Mouse (Mus musculus): ENCODE measurements around the gene Glod4. TPM values are rescaled to one million over a fixed set of nuclear protein-coding genes. Genes with fewer than 3 reads are reported as not detected.

The Glod4 gene
- polyA plus RNA-seq, 1 experiment from 2014 or later = 141 TPM

- Histone ChIP-seq H3K27ac (replicated peaks; ENCODE audit: low read depth, low read length) (no peak overlapping the region), H3K9ac (replicated peaks; ENCODE audit: low read length) (no peak overlapping the region), H3K36me3 (ENCODE audit: control insufficient read depth, insufficient read depth, low read length) (peaks cover 63% of the 10 kb centered on the region), H3K4me3 (replicated peaks; ENCODE audit: low read depth, low read length) (no peak overlapping the region), H3K27me3 (ENCODE audit: control insufficient read depth, insufficient read depth, low read length) (no peaks in the 10 kb centered on the region), H3K4me2 (ENCODE audit: low read length) (no peak overlapping the region), H3K4me1 (ENCODE audit: control insufficient read depth, insufficient read depth, low read length) (no peaks in the 10 kb centered on the region), H3K9me3 (ENCODE audit: control insufficient read depth, low read length) (no peaks in the 10 kb centered on the region)
- ATAC-seq (ENCODE audit: low FRiP score, low TSS enrichment) = no peak
- 89% methylated on average over 7 of the region's 7 CpGs for WGBS
- no peak for DNase-seq
Observed at GRCm38 (mm10) chr11:76135641-76136437, 107.7 kb downstream of the Glod4 start.

- no peak overlapping the region for H3K4me2 ChIP-seq (ENCODE audit: low read length)
- DNase-seq = no peak
- H3K36me3 ChIP-seq (ENCODE audit: control insufficient read depth, insufficient read depth, low read length) = peaks cover 51% of the 10 kb centered on the region
- no peak overlapping the region for H3K27ac ChIP-seq (replicated peaks; ENCODE audit: low read depth, low read length)
- no peak overlapping the region for H3K4me3 ChIP-seq (replicated peaks; ENCODE audit: low read depth, low read length)
- WGBS = 91% methylated on average over 5 of the region's 5 CpGs
- H3K9me3 ChIP-seq (ENCODE audit: control insufficient read depth, low read length) = no peaks in the 10 kb centered on the region
- H3K27me3 ChIP-seq (ENCODE audit: control insufficient read depth, insufficient read depth, low read length) = no peaks in the 10 kb centered on the region
- H3K4me1 ChIP-seq (ENCODE audit: control insufficient read depth, insufficient read depth, low read length) = no peaks in the 10 kb centered on the region
- ATAC-seq (ENCODE audit: low FRiP score, low TSS enrichment) = no peak
- H3K9ac ChIP-seq (replicated peaks; ENCODE audit: low read length) = no peak overlapping the region
Observed at GRCm38 (mm10) chr11:76130859-76131258, 112.7 kb downstream of the Glod4 start.

GRCm38 (mm10) chr11:76125386-76125785 is 118.1 kb downstream of the Glod4 start:
- H3K36me3 ChIP-seq (ENCODE audit: control insufficient read depth, insufficient read depth, low read length) = peaks cover 50% of the 10 kb centered on the region
- no peaks in the 10 kb centered on the region for H3K27me3 ChIP-seq (ENCODE audit: control insufficient read depth, insufficient read depth, low read length)

GRCm38 (mm10) chr11:76123517-76123916 is 120.0 kb downstream of the Glod4 start:
- no peak for DNase-seq
- WGBS = 92% methylated on average over 1 of the region's 1 CpGs
- no peak overlapping the region for H3K27ac ChIP-seq (replicated peaks; ENCODE audit: low read depth, low read length)
- H3K9me3 ChIP-seq (ENCODE audit: control insufficient read depth, low read length) = no peaks in the 10 kb centered on the region
- no peak overlapping the region for H3K9ac ChIP-seq (replicated peaks; ENCODE audit: low read length)
- H3K4me1 ChIP-seq (ENCODE audit: control insufficient read depth, insufficient read depth, low read length) = no peaks in the 10 kb centered on the region
- ATAC-seq (ENCODE audit: low FRiP score, low TSS enrichment) = no peak
- H3K36me3 ChIP-seq (ENCODE audit: control insufficient read depth, insufficient read depth, low read length) = peaks cover 56% of the 10 kb centered on the region
- no peak overlapping the region for H3K4me2 ChIP-seq (ENCODE audit: low read length)
- H3K27me3 ChIP-seq (ENCODE audit: control insufficient read depth, insufficient read depth, low read length) = no peaks in the 10 kb centered on the region
- no peak overlapping the region for H3K4me3 ChIP-seq (replicated peaks; ENCODE audit: low read depth, low read length)

More at GRCm38 (mm10) chr11:76125386-76125785, 118.1 kb downstream of the Glod4 start:
- DNase-seq = no peak
- no peak overlapping the region for H3K9ac ChIP-seq (replicated peaks; ENCODE audit: low read length)
- no peak for ATAC-seq (ENCODE audit: low FRiP score, low TSS enrichment)
- H3K4me2 ChIP-seq (ENCODE audit: low read length) = no peak overlapping the region
- no peaks in the 10 kb centered on the region for H3K9me3 ChIP-seq (ENCODE audit: control insufficient read depth, low read length)
- no peak overlapping the region for H3K4me3 ChIP-seq (replicated peaks; ENCODE audit: low read depth, low read length)
- H3K4me1 ChIP-seq (ENCODE audit: control insufficient read depth, insufficient read depth, low read length) = no peaks in the 10 kb centered on the region
- 90% methylated on average over 8 of the region's 8 CpGs for WGBS
- no peak overlapping the region for H3K27ac ChIP-seq (replicated peaks; ENCODE audit: low read depth, low read length)

GRCm38 (mm10) chr11:76122571-76122970 is 121.0 kb downstream of the Glod4 start:
- H3K4me3 ChIP-seq (replicated peaks; ENCODE audit: low read depth, low read length) = no peak overlapping the region
- no peak for ATAC-seq (ENCODE audit: low FRiP score, low TSS enrichment)
- no peak overlapping the region for H3K9ac ChIP-seq (replicated peaks; ENCODE audit: low read length)
- no peaks in the 10 kb centered on the region for H3K9me3 ChIP-seq (ENCODE audit: control insufficient read depth, low read length)
- DNase-seq = no peak
- no peaks in the 10 kb centered on the region for H3K27me3 ChIP-seq (ENCODE audit: control insufficient read depth, insufficient read depth, low read length)
- peaks cover 65% of the 10 kb centered on the region for H3K36me3 ChIP-seq (ENCODE audit: control insufficient read depth, insufficient read depth, low read length)
- WGBS = 97% methylated on average over 2 of the region's 2 CpGs
- H3K4me2 ChIP-seq (ENCODE audit: low read length) = no peak overlapping the region
- no peak overlapping the region for H3K27ac ChIP-seq (replicated peaks; ENCODE audit: low read depth, low read length)
- H3K4me1 ChIP-seq (ENCODE audit: control insufficient read depth, insufficient read depth, low read length) = no peaks in the 10 kb centered on the region

- ATAC-seq (ENCODE audit: low FRiP score, low TSS enrichment) (no peak), DNase-seq (no peak)
- Histone ChIP-seq H3K9me3 (ENCODE audit: control insufficient read depth, low read length) (no peaks in the 10 kb centered on the region), H3K27me3 (ENCODE audit: control insufficient read depth, insufficient read depth, low read length) (no peaks in the 10 kb centered on the region), H3K4me3 (replicated peaks; ENCODE audit: low read depth, low read length) (no peak overlapping the region), H3K4me1 (ENCODE audit: control insufficient read depth, insufficient read depth, low read length) (no peaks in the 10 kb centered on the region), H3K9ac (replicated peaks; ENCODE audit: low read length) (no peak overlapping the region), H3K4me2 (ENCODE audit: low read length) (no peak overlapping the region), H3K36me3 (ENCODE audit: control insufficient read depth, insufficient read depth, low read length) (peaks cover 79% of the 10 kb centered on the region), H3K27ac (replicated peaks; ENCODE audit: low read depth, low read length) (no peak overlapping the region)
- WGBS = 93% methylated on average over 4 of the region's 4 CpGs
Observed at GRCm38 (mm10) chr11:76121086-76121485, 122.4 kb downstream of the Glod4 start.

- 79% methylated on average over 10 of the region's 10 CpGs for WGBS
- Histone ChIP-seq H3K4me1 (ENCODE audit: control insufficient read depth, insufficient read depth, low read length) (no peaks in the 10 kb centered on the region), H3K27ac (replicated peaks; ENCODE audit: low read depth, low read length) (no peak overlapping the region), H3K27me3 (ENCODE audit: control insufficient read depth, insufficient read depth, low read length) (no peaks in the 10 kb centered on the region), H3K4me3 (replicated peaks; ENCODE audit: low read depth, low read length) (no peak overlapping the region), H3K4me2 (ENCODE audit: low read length) (no peak overlapping the region), H3K9me3 (ENCODE audit: control insufficient read depth, low read length) (no peaks in the 10 kb centered on the region), H3K9ac (replicated peaks; ENCODE audit: low read length) (no peak overlapping the region), H3K36me3 (ENCODE audit: control insufficient read depth, insufficient read depth, low read length) (peaks cover 77% of the 10 kb centered on the region)
- DNase-seq = no peak
- ATAC-seq (ENCODE audit: low FRiP score, low TSS enrichment) = no peak
Observed at GRCm38 (mm10) chr11:76120407-76120901, 123.1 kb downstream of the Glod4 start.

GRCm38 (mm10) chr11:76110416-76110815 is 133.1 kb downstream of the Glod4 start:
- 95% methylated on average over 3 of the region's 3 CpGs for WGBS
- Histone ChIP-seq H3K9ac (replicated peaks; ENCODE audit: low read length) (no peak overlapping the region), H3K36me3 (ENCODE audit: control insufficient read depth, insufficient read depth, low read length) (peaks cover 43% of the 10 kb centered on the region), H3K4me3 (replicated peaks; ENCODE audit: low read depth, low read length) (no peak overlapping the region), H3K9me3 (ENCODE audit: control insufficient read depth, low read length) (no peaks in the 10 kb centered on the region), H3K4me1 (ENCODE audit: control insufficient read depth, insufficient read depth, low read length) (no peaks in the 10 kb centered on the region), H3K27ac (replicated peaks; ENCODE audit: low read depth, low read length) (no peak overlapping the region), H3K4me2 (ENCODE audit: low read length) (no peak overlapping the region), H3K27me3 (ENCODE audit: control insufficient read depth, insufficient read depth, low read length) (no peaks in the 10 kb centered on the region)
- no peak for DNase-seq
- ATAC-seq (ENCODE audit: low FRiP score, low TSS enrichment) = no peak

All from midbrain, embryonic 14.5 days (tissue).